Mouse (Mus musculus) right cerebral cortex, adult 18-20 months (tissue): ENCODE results near the gene Ddx41.
A peak's percentile ranks its signal among the peaks of the same experiment; 100 is the strongest.

Experiments used
- DNase-seq: peaks from one replicate; pipeline ENCODE4 v3.0.0; 2022; ENCODE audit warnings: mixed read lengths

Gene Ddx41

GRCm38 (mm10) chr13:55505810-55506209 is 30.6 kb downstream of the Ddx41 start:
- DNase-seq, result no peak

DNA sequence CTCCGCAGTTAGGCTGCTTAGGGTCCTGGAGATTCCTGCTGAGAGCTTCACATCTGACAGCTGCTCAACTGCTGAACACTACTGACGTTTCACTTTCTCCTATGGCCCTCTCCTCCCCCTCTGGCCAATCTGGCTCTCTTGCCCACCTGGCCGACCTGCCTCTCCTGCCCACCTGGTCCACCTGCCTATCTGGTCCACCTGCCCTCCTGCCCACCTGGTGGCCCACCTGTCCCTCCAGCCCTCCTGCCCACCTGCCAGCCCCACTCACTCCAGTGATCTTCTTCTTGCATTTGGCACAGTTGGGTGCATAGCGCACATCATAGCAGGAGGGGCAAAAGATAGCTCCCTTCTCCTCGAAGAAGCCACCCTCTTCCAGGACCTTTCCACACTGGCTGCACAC is 32.1 kb downstream of the Ddx41 start:
- no peak for DNase-seq

DNA sequence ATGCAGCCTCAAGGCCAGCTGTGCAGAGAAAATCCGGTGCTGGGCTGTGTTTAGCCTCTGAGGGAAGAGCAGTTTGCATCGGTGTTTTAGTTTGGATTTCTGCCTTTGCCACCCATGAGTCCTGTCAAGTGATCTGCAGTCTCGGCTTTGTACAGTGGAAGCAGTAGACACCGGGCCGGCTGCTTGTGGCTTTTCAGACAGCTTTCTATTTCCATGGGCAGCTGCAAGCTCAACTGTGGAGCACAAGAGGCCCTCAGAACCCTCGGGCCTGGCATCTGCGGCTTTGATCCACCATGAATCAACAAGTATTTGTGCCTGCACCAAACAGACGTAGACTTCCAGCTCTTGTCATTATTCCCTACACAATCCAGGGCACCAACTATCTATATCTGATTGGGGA is 34.1 kb downstream of the Ddx41 start:
- no peak for DNase-seq

DNA sequence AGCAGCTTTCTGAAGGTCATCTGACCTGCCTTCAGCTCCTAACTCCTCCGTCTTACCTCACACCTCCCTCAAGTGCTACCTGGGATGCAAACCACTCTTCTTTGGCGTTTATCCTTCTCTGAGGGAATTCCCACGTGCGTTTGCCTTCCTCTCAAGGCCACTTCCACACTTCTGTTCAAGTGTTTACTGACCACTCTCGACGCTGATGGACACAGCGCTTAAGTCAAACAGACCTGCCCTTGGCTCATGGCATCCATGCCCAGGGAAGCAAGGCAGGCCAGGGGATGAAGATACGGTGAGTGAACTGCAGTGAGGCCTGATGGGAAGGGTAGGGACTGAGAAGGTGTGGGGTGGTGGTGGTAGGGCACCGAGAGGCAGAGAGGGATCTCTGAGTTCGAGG is 35.9 kb downstream of the Ddx41 start:
- no peak for DNase-seq

DNA sequence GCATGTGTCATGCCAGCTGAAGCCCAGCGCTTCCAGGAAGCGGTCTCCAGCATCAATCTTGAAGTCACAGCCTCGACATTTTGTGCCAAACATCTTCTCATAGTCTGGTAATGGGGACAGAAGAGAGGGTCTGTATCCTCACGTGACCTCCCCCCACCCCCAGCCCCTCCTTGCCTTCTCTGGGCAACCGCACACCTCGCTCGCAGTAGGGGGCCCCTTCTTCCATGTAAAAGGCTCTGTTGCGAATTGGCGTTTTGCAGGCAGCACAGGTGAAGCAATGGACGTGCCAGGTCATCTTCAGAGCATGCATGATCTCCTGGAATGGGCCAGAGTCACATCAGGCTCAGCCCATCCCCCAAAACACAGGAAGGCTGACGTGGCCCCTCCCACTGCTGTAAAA is 37.6 kb downstream of the Ddx41 start:
- no peak for DNase-seq

DNA sequence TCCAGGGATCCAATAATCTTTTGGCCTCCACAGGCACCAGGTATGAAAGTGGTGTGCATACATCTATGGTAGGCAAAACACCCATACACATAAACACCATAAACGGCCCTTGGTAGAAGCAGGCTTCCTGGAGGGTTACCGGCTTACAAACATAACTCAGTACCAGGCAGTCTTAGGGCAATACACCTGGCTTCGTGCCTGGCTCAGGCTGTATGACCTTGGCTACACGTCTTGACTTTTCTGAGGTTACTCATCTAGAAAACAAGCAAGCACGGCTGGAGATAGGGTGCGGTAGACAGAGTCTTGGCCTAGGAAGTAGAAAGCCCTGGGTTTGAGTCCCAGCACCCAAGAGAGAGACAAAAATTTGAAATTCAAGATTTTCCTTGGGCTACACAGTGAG is 39.8 kb downstream of the Ddx41 start:
- DNase-seq, result no peak

- DNase-seq, result no peak
Observed at GRCm38 (mm10) chr13:55495702-55496101, 40.8 kb downstream of the Ddx41 start.

DNA sequence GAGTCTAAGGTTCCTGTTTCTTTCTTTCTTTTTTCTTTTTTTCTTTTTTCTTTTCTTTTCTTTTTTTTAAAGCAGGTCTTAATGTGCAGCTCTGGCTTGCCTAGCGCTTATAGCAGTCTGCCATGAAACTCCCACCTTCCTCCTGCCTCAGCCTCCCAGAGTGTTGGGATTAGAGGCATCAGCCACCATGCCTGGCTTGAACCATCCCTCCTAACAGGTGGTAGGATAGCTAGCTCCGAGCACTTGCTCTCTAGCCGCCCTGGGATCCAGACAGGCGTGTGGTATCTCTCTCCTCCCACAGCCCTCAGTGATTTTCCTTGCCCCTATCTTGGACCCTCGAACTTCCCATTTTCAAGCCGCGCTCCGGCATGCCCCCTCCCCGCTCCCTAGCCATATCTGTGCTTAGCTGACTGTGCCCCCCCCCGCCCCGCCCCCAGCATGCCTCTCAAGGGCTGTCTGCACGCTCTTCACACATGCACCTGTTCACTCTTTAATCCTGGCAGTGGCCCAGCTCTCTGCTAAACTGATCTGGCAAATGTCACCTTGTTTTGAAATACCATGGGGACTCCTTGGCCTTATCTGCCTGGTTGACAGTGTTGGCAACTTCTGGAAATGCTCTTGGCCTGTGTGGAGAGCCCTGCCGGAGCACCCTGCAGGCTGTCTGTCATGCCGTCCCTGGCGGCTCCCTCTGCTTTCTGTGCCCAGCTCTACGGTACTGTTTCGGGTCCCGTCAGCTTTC is 41.4 kb downstream of the Ddx41 start:
- no peak for DNase-seq

DNA sequence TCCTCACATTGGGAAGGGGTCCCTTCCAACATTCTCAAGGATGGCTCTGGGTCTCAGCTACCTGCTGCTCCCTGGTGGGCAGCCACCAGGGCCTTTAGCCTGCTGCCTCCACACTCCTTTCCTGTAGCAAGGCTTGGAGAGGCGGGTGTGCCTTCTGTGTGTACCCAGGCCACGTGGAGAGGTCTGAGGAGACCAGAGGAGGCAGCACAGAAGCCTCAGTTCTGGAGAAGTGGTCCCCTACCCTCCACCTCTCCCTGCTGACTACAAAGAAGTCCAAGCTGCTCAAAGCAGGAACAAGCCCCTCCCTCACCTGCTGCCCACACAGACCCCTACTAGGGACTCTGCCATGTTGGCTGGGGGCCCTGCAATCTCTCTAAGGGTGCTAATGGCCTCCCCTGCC is 42.2 kb downstream of the Ddx41 start:
- DNase-seq, result no peak

DNA sequence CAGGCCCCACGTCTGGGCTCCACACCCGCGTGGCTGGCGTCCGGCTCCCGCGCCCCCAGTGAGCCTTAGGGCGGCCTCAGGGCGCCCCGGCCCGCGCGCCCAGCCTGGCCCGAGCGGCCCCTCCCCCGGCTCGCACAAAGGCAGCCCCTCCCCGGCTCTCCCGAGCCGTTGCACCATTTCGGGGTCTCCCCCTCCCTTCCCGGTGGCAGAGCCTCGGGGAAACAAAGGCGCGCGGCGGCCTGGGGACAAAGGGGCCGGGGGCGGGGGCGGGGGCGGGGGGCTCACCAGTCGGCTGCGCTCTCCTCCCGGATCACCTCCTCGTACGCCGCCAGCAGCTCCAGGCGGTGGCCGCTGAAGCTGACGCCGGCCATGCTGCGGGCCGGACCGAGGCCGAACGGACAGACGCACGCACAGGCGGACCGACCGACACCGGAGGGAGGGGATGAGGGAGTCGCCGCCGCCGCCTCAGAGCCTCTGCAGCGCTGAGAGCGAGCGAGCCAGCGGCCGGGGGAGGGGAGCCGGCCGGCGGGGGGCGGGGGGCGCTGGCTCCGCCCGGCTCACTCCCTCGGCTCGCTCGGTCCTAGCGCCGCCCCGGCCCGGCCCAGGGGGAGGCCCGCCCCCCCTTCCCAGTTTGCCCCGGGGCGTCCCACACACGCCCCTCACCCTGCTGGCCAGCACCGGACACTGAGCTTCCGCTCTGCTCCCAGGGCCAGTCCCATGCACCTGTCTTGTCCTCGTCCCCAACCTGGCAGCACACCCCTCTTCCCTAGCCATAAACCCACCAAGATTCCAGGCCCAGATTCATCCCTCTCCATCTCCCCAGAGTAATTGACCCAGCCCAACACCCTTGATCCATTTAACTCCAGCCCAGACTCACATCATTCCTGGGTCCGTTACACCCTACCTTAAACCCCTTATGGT is 48.6 kb downstream of the Ddx41 start, which contains the start of gene Dbn1:
Dbn1 (minus strand) TSS at position 534 of the 921 bp plus-strand sequence.
- DNase-seq, result peak; percentile 54

DNA sequence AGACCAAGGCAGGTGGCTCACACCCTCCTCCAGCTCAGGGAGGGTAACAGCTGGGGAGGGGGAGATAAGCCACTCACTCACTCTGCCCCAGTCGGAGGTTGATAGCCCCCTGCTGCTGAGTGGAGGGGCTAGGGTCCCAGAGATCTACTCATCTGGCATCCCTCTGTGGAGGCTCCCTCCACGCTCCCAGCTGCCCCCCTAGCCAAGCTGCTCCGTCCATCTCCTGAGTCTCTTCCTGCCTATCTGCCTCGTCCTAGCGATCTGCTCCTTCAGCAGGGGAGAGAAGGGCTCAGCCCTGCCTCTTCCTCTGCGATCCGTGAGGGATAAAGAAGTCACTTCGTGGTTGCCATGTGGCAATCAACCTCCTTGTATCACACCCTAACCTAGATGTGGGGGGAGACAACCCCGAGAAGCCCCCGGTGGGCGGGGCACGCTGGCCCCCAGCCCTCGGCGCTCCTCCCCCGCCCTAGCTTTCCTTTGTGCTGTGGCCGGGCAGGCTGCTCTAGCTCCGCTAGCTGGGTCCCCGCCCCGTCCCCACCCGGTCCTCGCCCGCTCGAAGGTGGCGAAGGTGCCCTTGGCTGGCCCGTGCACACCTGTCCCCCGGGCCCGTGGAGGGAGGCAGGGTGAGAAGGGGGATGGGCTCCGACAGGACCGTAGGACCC is 49.4 kb downstream of the Ddx41 start:
- DNase-seq, result peak; percentile 30

DNA sequence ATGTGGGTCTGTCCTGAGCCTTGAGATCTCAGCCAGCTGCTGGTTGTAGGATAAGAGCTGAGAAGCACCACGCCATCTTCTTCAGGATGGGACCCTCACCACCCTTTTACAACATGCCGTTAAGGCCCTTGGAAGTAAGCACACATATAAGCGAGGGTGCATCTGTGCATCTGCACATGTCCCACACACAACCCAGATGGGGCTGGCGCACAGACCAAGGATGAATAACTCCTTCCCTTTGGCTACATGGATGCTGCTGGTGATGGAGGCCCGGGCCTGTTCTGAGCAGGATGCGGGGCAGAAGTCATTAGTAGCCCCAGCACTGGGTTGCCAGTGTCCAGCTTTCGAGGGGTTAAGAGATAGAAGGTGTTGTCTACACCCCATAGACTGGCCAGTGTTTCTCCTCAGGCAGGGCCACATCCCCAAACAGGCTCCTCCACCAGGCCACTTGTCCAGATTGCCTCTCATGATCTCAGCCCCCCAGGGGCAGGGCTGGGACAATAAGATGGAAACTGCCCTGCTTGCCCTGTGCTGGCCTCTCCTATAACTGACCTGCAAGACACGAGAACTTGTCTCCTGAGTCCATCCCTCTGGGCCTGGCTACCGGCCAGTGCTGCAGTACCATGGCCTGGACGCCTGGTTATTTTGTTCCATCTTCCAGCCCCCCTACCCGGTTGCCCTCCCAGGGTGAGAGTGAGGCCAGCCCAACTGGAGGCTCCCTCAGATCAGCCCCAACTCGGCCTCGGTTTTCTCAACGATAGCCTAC is 50.2 kb downstream of the Ddx41 start:
- DNase-seq, result peak; percentile 28

DNA sequence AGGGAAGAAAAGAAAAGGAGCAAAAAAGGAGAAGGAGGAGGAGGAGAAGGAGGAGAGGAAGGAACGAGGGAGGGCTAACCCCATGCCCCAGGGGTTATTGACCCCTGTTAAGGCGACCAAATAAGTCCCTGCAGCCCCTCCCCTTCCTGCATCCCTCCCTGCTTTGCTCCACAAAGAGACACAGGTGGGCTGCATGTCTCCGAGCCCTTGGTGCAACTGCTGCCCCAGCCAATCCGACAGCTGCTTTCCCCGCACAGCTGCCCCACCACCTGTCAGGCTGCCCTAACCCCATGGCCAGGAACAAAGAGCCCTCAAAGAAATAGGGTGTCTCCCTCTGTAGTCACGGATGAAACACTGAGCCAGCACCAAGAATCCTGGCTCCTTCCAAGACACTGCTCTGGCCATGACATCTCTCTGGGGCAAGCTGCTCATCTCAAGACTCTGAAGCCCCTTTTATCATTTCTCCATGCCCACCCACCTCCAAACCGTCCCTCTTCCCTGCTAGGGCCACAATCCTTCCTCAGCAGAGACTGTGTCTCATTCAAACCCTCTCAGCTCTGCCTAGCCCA is 51.9 kb downstream of the Ddx41 start:
- no peak for DNase-seq

GRCm38 (mm10) chr13:55483593-55483992 is 52.9 kb downstream of the Ddx41 start:
- peak; percentile 96 for DNase-seq

- DNase-seq, result no peak
Observed at GRCm38 (mm10) chr13:55483071-55483470, 53.4 kb downstream of the Ddx41 start.

DNA sequence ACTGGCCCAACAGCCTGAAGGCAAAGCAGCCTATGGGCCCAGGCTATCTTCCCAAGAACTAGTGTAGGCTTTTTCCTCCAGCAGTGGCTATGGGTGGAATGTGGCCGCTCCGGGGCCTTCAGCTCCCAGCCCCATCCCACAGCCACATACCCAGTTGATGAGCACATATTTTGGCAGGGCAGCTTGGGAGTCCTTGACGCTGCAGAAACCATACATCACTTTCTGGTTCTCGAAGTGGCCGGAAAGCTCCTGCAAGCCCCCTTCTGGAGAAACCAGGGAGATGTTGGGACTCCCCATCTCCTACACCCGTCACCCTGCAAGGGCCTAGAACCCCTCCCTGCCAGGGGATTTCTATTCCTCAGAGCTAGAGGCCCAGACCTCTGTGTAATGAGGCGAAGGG is 53.9 kb downstream of the Ddx41 start:
- no peak for DNase-seq
